Mouse (Mus musculus): ENCODE results near the gene Dnajc3. TPM values are rescaled to one million over a fixed set of nuclear protein-coding genes. Genes with fewer than 3 reads are reported as not detected.
A peak's percentile ranks its signal among the peaks of the same experiment; 100 is the strongest.

The Dnajc3 gene
- polyA plus RNA-seq, 1 experiment from 2014 or later, result 53.7 TPM

DNA sequence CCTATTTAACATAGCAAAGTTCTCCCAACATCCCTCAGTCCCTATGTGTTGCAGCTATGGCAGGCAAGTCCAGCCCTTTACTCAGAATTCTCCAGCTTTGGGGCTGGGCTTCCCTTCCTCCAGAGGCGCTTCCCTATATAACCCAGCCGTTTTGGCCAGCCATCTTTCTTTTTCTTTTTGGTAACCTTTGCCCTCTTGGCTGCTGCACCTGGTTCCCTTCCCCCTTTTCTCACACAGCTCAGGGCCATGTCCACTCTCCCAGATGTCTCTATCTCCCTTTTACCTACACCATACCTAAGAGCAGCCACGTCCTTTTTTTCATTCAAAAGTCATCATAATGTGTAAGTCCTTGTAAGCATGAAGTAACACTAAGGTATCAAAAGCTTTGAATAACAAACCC lies 1.5 kb upstream of the Dnajc3 start:
- H3K27me3 ChIP-seq (replicated peaks; ENCODE audit: control insufficient read depth, insufficient read depth, low read length), result no peaks in the 10 kb centered on the region
- DNase-seq (ENCODE audit: low spot score) (no peak), ATAC-seq (replicated peaks; ENCODE audit: low FRiP score) (no peak)
- peaks cover 21% of the 10 kb centered on the region for H3K4me1 ChIP-seq (replicated peaks; ENCODE audit: control insufficient read depth, insufficient read depth, low read length)
- no peak overlapping the region for H3K27ac ChIP-seq (ENCODE audit: low read depth, low read length)
- no peak overlapping the region for H3K9ac ChIP-seq (ENCODE audit: low read depth, low read length)
- H3K4me3 ChIP-seq (ENCODE audit: low read depth, low read length), result no peak overlapping the region
- peak overlapping the region; percentile 71; the same call in 1 of the 2 replicates for H3K4me2 ChIP-seq
- WGBS, result 63% methylated on average over 3 of the region's 3 CpGs
- no peaks in the 10 kb centered on the region for H3K9me3 ChIP-seq (ENCODE audit: control insufficient read depth, low read length)
- no peaks in the 10 kb centered on the region for H3K36me3 ChIP-seq (ENCODE audit: control insufficient read depth, insufficient read depth, low read length)

GRCm38 (mm10) chr14:118936952-118937351 lies 824 bp upstream of the Dnajc3 start:
- peaks cover 23% of the 10 kb centered on the region for H3K4me1 ChIP-seq (replicated peaks; ENCODE audit: control insufficient read depth, insufficient read depth, low read length)
- ATAC-seq (replicated peaks; ENCODE audit: low FRiP score), result no peak
- peak overlapping the region; percentile 83 for H3K4me3 ChIP-seq (ENCODE audit: low read depth, low read length)
- 21% methylated on average over 4 of the region's 4 CpGs for WGBS
- no peak for DNase-seq (ENCODE audit: low spot score)
- no peaks in the 10 kb centered on the region for H3K36me3 ChIP-seq (ENCODE audit: control insufficient read depth, insufficient read depth, low read length)
- H3K27ac ChIP-seq (ENCODE audit: low read depth, low read length), result peak overlapping the region; percentile 33; the same call in 1 of the 2 replicates
- no peaks in the 10 kb centered on the region for H3K27me3 ChIP-seq (replicated peaks; ENCODE audit: control insufficient read depth, insufficient read depth, low read length)
- H3K9me3 ChIP-seq (ENCODE audit: control insufficient read depth, low read length), result no peaks in the 10 kb centered on the region
- peak overlapping the region; percentile 71 for H3K4me2 ChIP-seq
- H3K9ac ChIP-seq (ENCODE audit: low read depth, low read length), result peak overlapping the region; percentile 67

DNA sequence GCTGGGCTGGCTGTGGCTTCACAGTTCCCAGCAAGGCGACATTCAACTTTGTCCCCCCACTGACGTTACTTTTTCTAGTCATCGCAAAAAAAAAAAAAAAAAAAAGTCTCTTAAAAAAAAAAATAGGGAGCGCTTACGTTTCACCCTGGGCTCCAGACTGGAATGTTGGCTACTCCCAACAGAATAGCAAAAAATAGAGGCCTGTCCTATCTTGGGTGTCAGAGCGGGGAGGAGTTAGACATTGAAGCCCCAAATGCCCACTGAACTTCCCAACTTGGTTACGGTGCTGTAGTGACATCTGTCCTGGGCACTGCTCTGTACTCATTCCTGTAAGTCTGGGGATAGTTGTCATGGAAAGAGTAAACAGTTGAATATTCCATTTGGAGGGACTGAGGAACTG lies 775 bp downstream of the Dnajc3 start:
- Histone ChIP-seq H3K27me3 (replicated peaks; ENCODE audit: control insufficient read depth, insufficient read depth, low read length) (no peaks in the 10 kb centered on the region), H3K9me3 (ENCODE audit: control insufficient read depth, low read length) (no peaks in the 10 kb centered on the region), H3K9ac (ENCODE audit: low read depth, low read length) (peak overlapping the region; percentile 85), H3K27ac (ENCODE audit: low read depth, low read length) (peak overlapping the region; percentile 81; the same call in 1 of the 2 replicates), H3K4me1 (replicated peaks; ENCODE audit: control insufficient read depth, insufficient read depth, low read length) (peaks cover 23% of the 10 kb centered on the region), H3K4me3 (ENCODE audit: low read depth, low read length) (peak overlapping the region; percentile 83), H3K4me2 (peak overlapping the region; percentile 74), H3K36me3 (ENCODE audit: control insufficient read depth, insufficient read depth, low read length) (no peaks in the 10 kb centered on the region)
- DNase-seq (ENCODE audit: low spot score) (no peak), ATAC-seq (replicated peaks; ENCODE audit: low FRiP score) (no peak)
- 4% methylated on average over 7 of the region's 7 CpGs for WGBS

DNA sequence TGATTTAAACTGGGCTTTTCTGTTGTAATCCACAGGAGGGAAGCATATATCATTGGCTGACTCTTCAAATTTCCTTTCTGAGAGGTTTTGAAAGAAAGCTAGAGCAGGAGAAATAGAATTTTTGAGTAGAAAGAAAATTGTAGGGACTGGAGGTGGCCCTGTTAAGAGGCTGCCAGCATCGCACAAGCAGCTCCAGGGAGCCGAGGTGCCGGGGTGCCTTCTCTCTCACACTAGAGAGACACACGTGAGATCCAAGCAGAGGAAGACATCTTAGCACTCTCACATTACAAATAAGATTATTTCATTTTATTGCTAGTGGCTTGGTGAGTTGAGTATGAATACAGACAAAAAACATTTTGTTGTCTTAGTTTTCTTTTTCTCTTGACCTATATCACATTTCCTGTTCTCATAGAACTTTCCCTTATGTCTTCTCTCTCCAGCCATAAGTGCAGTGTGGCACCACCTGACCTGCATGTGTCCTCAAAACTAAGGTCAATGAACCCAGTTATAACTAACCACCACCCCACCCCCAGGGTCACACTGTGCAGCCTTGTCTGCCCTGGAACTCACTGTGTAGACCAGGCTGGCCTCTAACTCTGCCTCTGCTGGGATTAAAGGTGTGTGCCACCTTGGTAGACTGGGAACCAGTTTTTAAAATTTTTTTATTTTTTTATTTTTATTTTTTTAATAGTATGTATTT lies 3.2 kb downstream of the Dnajc3 start:
- Histone ChIP-seq H3K4me3 (ENCODE audit: low read depth, low read length) (no peak overlapping the region), H3K9me3 (ENCODE audit: control insufficient read depth, low read length) (no peaks in the 10 kb centered on the region), H3K27me3 (replicated peaks; ENCODE audit: control insufficient read depth, insufficient read depth, low read length) (no peaks in the 10 kb centered on the region), H3K27ac (ENCODE audit: low read depth, low read length) (no peak overlapping the region), H3K36me3 (ENCODE audit: control insufficient read depth, insufficient read depth, low read length) (no peaks in the 10 kb centered on the region), H3K4me2 (no peak overlapping the region), H3K9ac (ENCODE audit: low read depth, low read length) (no peak overlapping the region), H3K4me1 (replicated peaks; ENCODE audit: control insufficient read depth, insufficient read depth, low read length) (peaks cover 23% of the 10 kb centered on the region)
- 81% methylated on average over 4 of the region's 4 CpGs for WGBS
- no peak for DNase-seq (ENCODE audit: low spot score)
- ATAC-seq (replicated peaks; ENCODE audit: low FRiP score), result no peak

- WGBS, result 70% methylated on average over 12 of the region's 12 CpGs
- Histone ChIP-seq H3K4me2 (no peak overlapping the region), H3K9ac (ENCODE audit: low read depth, low read length) (no peak overlapping the region; the same call in 1 of the 2 replicates), H3K4me3 (ENCODE audit: low read depth, low read length) (no peak overlapping the region), H3K4me1 (replicated peaks; ENCODE audit: control insufficient read depth, insufficient read depth, low read length) (peaks cover 15% of the 10 kb centered on the region), H3K27ac (ENCODE audit: low read depth, low read length) (no peak overlapping the region), H3K36me3 (ENCODE audit: control insufficient read depth, insufficient read depth, low read length) (no peaks in the 10 kb centered on the region), H3K27me3 (replicated peaks; ENCODE audit: control insufficient read depth, insufficient read depth, low read length) (no peaks in the 10 kb centered on the region), H3K9me3 (ENCODE audit: control insufficient read depth, low read length) (no peaks in the 10 kb centered on the region)
- DNase-seq (ENCODE audit: low spot score), result no peak
- no peak for ATAC-seq (replicated peaks; ENCODE audit: low FRiP score)
These were observed 4.3 kb downstream of the Dnajc3 start for GRCm38 (mm10) chr14:118942076-118942475.

DNA sequence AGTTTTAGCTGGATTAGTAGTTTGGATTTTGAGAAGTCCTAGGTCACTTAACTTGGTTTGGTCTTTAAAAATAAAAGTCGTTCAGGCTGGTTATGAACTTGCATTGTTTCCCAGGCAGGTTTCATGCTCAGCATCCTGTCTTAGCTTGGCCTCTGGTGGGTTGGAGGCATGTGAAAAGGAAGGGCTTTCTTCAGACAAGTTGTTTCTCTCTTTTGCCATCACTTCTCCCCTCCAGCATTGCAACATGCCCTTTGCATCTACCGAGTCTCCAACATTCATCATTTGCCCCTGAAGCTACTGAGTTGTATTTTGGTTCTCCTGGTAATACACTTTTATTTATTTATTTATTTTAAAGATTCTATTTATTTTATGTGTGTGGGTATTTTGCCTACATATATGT lies 6.9 kb downstream of the Dnajc3 start:
- ATAC-seq (replicated peaks; ENCODE audit: low FRiP score) (no peak), DNase-seq (ENCODE audit: low spot score) (no peak)
- Histone ChIP-seq H3K4me3 (ENCODE audit: low read depth, low read length) (no peak overlapping the region), H3K27ac (ENCODE audit: low read depth, low read length) (no peak overlapping the region), H3K4me1 (replicated peaks; ENCODE audit: control insufficient read depth, insufficient read depth, low read length) (peaks cover 2% of the 10 kb centered on the region; the same call in 1 of the 2 replicates), H3K9ac (ENCODE audit: low read depth, low read length) (no peak overlapping the region), H3K4me2 (no peak overlapping the region), H3K36me3 (ENCODE audit: control insufficient read depth, insufficient read depth, low read length) (no peaks in the 10 kb centered on the region), H3K27me3 (replicated peaks; ENCODE audit: control insufficient read depth, insufficient read depth, low read length) (no peaks in the 10 kb centered on the region), H3K9me3 (ENCODE audit: control insufficient read depth, low read length) (no peaks in the 10 kb centered on the region)
- WGBS, result 80% methylated on average over 2 of the region's 2 CpGs

GRCm38 (mm10) chr14:118948841-118949240 lies 11.1 kb downstream of the Dnajc3 start:
- ATAC-seq (replicated peaks; ENCODE audit: low FRiP score) (no peak), DNase-seq (ENCODE audit: low spot score) (no peak)
- H3K27me3 ChIP-seq (replicated peaks; ENCODE audit: control insufficient read depth, insufficient read depth, low read length), result no peaks in the 10 kb centered on the region
- no peak overlapping the region for H3K9ac ChIP-seq (ENCODE audit: low read depth, low read length)
- no peak overlapping the region for H3K27ac ChIP-seq (ENCODE audit: low read depth, low read length)
- H3K4me2 ChIP-seq, result no peak overlapping the region
- H3K36me3 ChIP-seq (ENCODE audit: control insufficient read depth, insufficient read depth, low read length), result peaks cover 4% of the 10 kb centered on the region; the same call in 1 of the 2 replicates
- no peaks in the 10 kb centered on the region for H3K9me3 ChIP-seq (ENCODE audit: control insufficient read depth, low read length)
- no peaks in the 10 kb centered on the region for H3K4me1 ChIP-seq (replicated peaks; ENCODE audit: control insufficient read depth, insufficient read depth, low read length)
- 90% methylated on average over 1 of the region's 1 CpGs for WGBS
- H3K4me3 ChIP-seq (ENCODE audit: low read depth, low read length), result no peak overlapping the region

- Histone ChIP-seq H3K4me1 (replicated peaks; ENCODE audit: control insufficient read depth, insufficient read depth, low read length) (no peaks in the 10 kb centered on the region), H3K4me3 (ENCODE audit: low read depth, low read length) (no peak overlapping the region), H3K4me2 (no peak overlapping the region), H3K27me3 (replicated peaks; ENCODE audit: control insufficient read depth, insufficient read depth, low read length) (no peaks in the 10 kb centered on the region), H3K27ac (ENCODE audit: low read depth, low read length) (no peak overlapping the region), H3K9me3 (ENCODE audit: control insufficient read depth, low read length) (no peaks in the 10 kb centered on the region), H3K36me3 (ENCODE audit: control insufficient read depth, insufficient read depth, low read length) (peaks cover 4% of the 10 kb centered on the region; the same call in 1 of the 2 replicates), H3K9ac (ENCODE audit: low read depth, low read length) (no peak overlapping the region)
- no peak for DNase-seq (ENCODE audit: low spot score)
- WGBS, result 90% methylated on average over 9 of the region's 9 CpGs
- ATAC-seq (replicated peaks; ENCODE audit: low FRiP score), result no peak
These were observed 14.3 kb downstream of the Dnajc3 start for GRCm38 (mm10) chr14:118951912-118952583.

DNA sequence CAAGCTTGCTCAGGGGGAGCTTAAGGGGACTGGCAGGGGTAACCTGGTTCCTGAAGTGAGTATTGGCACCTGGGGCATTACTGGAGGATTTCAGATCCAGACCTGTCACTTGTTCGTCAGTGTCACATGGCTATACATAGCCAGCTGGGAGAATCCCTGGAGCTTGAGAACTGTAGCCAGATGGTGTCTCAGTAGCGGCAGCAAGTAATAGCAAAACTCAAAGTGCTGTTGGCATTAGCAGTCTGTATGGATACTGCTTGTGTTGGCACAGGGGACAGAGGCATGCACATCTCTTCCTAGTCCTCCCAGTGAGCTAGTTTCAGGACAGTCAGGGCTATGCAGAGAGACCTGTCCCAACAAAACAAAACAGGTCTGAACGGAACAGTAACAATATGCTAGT lies 20.2 kb downstream of the Dnajc3 start:
- Histone ChIP-seq H3K27me3 (replicated peaks; ENCODE audit: control insufficient read depth, insufficient read depth, low read length) (no peaks in the 10 kb centered on the region), H3K4me2 (no peak overlapping the region), H3K36me3 (ENCODE audit: control insufficient read depth, insufficient read depth, low read length) (peaks cover 11% of the 10 kb centered on the region; the same call in 1 of the 2 replicates), H3K9me3 (ENCODE audit: control insufficient read depth, low read length) (no peaks in the 10 kb centered on the region), H3K27ac (ENCODE audit: low read depth, low read length) (no peak overlapping the region), H3K4me3 (ENCODE audit: low read depth, low read length) (no peak overlapping the region), H3K9ac (ENCODE audit: low read depth, low read length) (no peak overlapping the region), H3K4me1 (replicated peaks; ENCODE audit: control insufficient read depth, insufficient read depth, low read length) (no peaks in the 10 kb centered on the region)
- WGBS, result 90% methylated on average over 3 of the region's 3 CpGs
- DNase-seq (ENCODE audit: low spot score), result no peak
- ATAC-seq (replicated peaks; ENCODE audit: low FRiP score), result no peak

Measured in liver, embryonic 11.5 days (tissue).